8 mouse cellular contexts compared by ENCODE assay signal in the genomic region with DNA sequence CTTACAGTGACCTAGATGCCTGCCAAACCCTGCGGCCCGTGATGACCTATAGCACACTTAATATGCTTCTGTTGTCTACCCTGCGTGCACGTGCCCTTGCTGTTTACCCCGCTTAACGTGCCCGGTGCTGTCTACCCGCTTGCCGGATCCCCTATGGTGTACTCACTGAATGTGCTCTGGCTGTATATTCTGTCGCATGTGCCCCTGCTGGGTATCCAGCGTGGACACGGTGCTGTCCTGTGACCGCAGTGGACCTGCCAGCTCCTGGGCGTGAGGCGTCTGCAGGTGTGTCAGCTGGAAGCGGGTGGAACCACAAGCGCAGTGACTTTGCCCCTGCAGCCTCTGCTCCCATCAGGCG. TPM values are rescaled to one million over a fixed set of nuclear protein-coding genes. Genes with fewer than 3 reads are reported as not detected.
DNase-seq lines count a peak whose midpoint lies in the region; ATAC-seq lines count a peak whose summit lies in the region.

A gene (minus strand): TSS at position 289 of the 358 bp plus-strand sequence.

- H3K4me3 ChIP-seq in hindbrain, embryonic 10.5 days = peak within 1 kb of the TSS; percentile 65
- H3K4me3 ChIP-seq in lung, embryonic 16.5 days (ENCODE audit: low read length) = peak within 1 kb of the TSS; percentile 47

- peak within 1 kb of the TSS; percentile 55 for H3K9ac ChIP-seq in lung, embryonic 16.5 days (ENCODE audit: low read length)

- peaks cover 28% of the 10 kb centered on the region for H3K27me3 ChIP-seq in hindbrain, embryonic 10.5 days (ENCODE audit: insufficient read depth, poor library complexity, severe bottlenecking)
- H3K27me3 ChIP-seq in lung, embryonic 16.5 days (ENCODE audit: control insufficient read depth, insufficient read depth, low read depth, low read length) = peaks cover 7% of the 10 kb centered on the region

- peaks cover 7% of the 10 kb centered on the region for H3K4me1 ChIP-seq in hindbrain, embryonic 10.5 days (replicated peaks)
- peaks cover 4% of the 10 kb centered on the region for H3K4me1 ChIP-seq in lung, embryonic 16.5 days (replicated peaks; ENCODE audit: control insufficient read depth, insufficient read depth, low read length)

- DNase-seq in cerebellum, postnatal 25 days = no peak
- DNase-seq in ovary, postnatal 10 days (ENCODE audit: low spot score) = peak; percentile 2
- no peak for DNase-seq in ovary, postnatal 36 days (ENCODE audit: low spot score)
- DNase-seq in hindbrain, embryonic 10.5 days (ENCODE audit: low spot score) = no peak
- DNase-seq in adipocyte (ENCODE audit: low spot score) = no peak
- no peak for DNase-seq in cerebellum, postnatal 4 days (ENCODE audit: low spot score in 2 of 2)

- peak; percentile 36 for ATAC-seq in cerebellum, adult (ENCODE audit: insufficient number of reproducible peaks, low FRiP score, low TSS enrichment)
- ATAC-seq in lung, embryonic 16.5 days (ENCODE audit: low read depth) = no peak; the same call in none of the 2 replicates

- peak within 1 kb of the TSS; percentile 69 for H3K27ac ChIP-seq in hindbrain, embryonic 10.5 days
- no peak within 1 kb of the TSS for H3K27ac ChIP-seq in lung, embryonic 16.5 days (ENCODE audit: low read length)

- H3K4me2 ChIP-seq in lung, embryonic 16.5 days (ENCODE audit: low read depth, low read length) = peak within 1 kb of the TSS; percentile 98

- no peaks in the 10 kb centered on the region for H3K36me3 ChIP-seq in hindbrain, embryonic 10.5 days
- H3K36me3 ChIP-seq in lung, embryonic 16.5 days (ENCODE audit: control insufficient read depth, insufficient read depth, low read length) = no peaks in the 10 kb centered on the region

- under 1% methylated on average over 18 of the region's 18 CpGs for WGBS in hindbrain, embryonic 10.5 days
- WGBS in lung, embryonic 16.5 days = 2% methylated on average over 18 of the region's 18 CpGs

- H3K9me3 ChIP-seq in hindbrain, embryonic 10.5 days = no peaks in the 10 kb centered on the region
- H3K9me3 ChIP-seq in lung, embryonic 16.5 days (ENCODE audit: control insufficient read depth, low read length) = no peaks in the 10 kb centered on the region

RNA-seq across cellular contexts. Expression of the gene that starts here (rescaled TPM):
- polyA plus RNA-seq in hindbrain, embryonic 10.5 days (2016; fragmentation: Nextera tagmentation; extraction: Ambion mirVana) = 0.14 TPM in 1 of 2 replicates, not detected in the other
- polyA plus RNA-seq in lung, embryonic 16.5 days (2015; fragmentation: Nextera tagmentation; extraction: Ambion mirVana) = 0.13 and 0.24 TPM in 2 replicates
